Mouse (Mus musculus): ENCODE data around the gene Lce1m.

- no peak for TF ChIP-seq CTCF (IDR thresholded peaks at IDR 0.05)
- no peak for TF ChIP-seq EP300 (IDR thresholded peaks at IDR 0.05)
These were observed 18.2 kb downstream of the Lce1m start for GRCm38 (mm10) chr3:93000621-93001020.

Data from lung, postnatal 0 days (tissue).